Mouse (Mus musculus): ENCODE results near the gene Grik4. TPM values are rescaled to one million over a fixed set of nuclear protein-coding genes. Genes with fewer than 3 reads are reported as not detected.

Grik4 gene
- polyA plus RNA-seq, 1 experiment from 2014 or later: 1.7 TPM

- H3K36me3 ChIP-seq: no peaks in the 10 kb centered on the region
- no peak overlapping the region for H3K27ac ChIP-seq (replicated peaks)
- H3K27me3 ChIP-seq (ENCODE audit: low read depth, poor library complexity, severe bottlenecking): peaks cover 38% of the 10 kb centered on the region
- no peak for DNase-seq (ENCODE audit: low spot score)
- H3K4me3 ChIP-seq: no peak overlapping the region
- peaks cover 14% of the 10 kb centered on the region for H3K4me1 ChIP-seq
- WGBS: 56% methylated on average over 9 of the region's 9 CpGs
- H3K9me3 ChIP-seq (replicated peaks): no peaks in the 10 kb centered on the region
These were observed 74.0 kb downstream of the Grik4 start for GRCm38 (mm10) chr9:42870257-42870656.

- WGBS: 63% methylated on average over 10 of the region's 10 CpGs
- no peaks in the 10 kb centered on the region for H3K9me3 ChIP-seq (replicated peaks)
- no peak overlapping the region for H3K27ac ChIP-seq (replicated peaks)
- H3K4me3 ChIP-seq: no peak overlapping the region
- DNase-seq (ENCODE audit: low spot score): no peak
- no peaks in the 10 kb centered on the region for H3K36me3 ChIP-seq
- peaks cover 51% of the 10 kb centered on the region for H3K27me3 ChIP-seq (ENCODE audit: low read depth, poor library complexity, severe bottlenecking)
- peaks cover 23% of the 10 kb centered on the region for H3K4me1 ChIP-seq
These were observed 75.8 kb downstream of the Grik4 start for GRCm38 (mm10) chr9:42868508-42868907.

- no peak for DNase-seq (ENCODE audit: low spot score)
- H3K27me3 ChIP-seq (ENCODE audit: low read depth, poor library complexity, severe bottlenecking): peaks cover 68% of the 10 kb centered on the region
- 78% methylated on average over 4 of the region's 4 CpGs for WGBS
These were observed 77.6 kb downstream of the Grik4 start for GRCm38 (mm10) chr9:42866650-42867049.

GRCm38 (mm10) chr9:42865036-42865829 lies 79.1 kb downstream of the Grik4 start:
- Histone ChIP-seq H3K9me3 (replicated peaks) (no peaks in the 10 kb centered on the region), H3K27me3 (ENCODE audit: low read depth, poor library complexity, severe bottlenecking) (peaks cover 81% of the 10 kb centered on the region), H3K36me3 (no peaks in the 10 kb centered on the region), H3K4me3 (no peak overlapping the region), H3K27ac (replicated peaks) (no peak overlapping the region; the same call in 1 of the 2 replicates), H3K4me1 (peaks cover 29% of the 10 kb centered on the region)
- DNase-seq (ENCODE audit: low spot score): peak; percentile 27
- WGBS: 43% methylated on average over 11 of the region's 11 CpGs

More at GRCm38 (mm10) chr9:42866650-42867049, 77.6 kb downstream of the Grik4 start:
- Histone ChIP-seq H3K36me3 (no peaks in the 10 kb centered on the region), H3K27ac (replicated peaks) (no peak overlapping the region), H3K4me3 (no peak overlapping the region), H3K4me1 (peaks cover 29% of the 10 kb centered on the region), H3K9me3 (replicated peaks) (no peaks in the 10 kb centered on the region)

GRCm38 (mm10) chr9:42863360-42863759 lies 80.9 kb downstream of the Grik4 start:
- H3K9me3 ChIP-seq (replicated peaks): no peaks in the 10 kb centered on the region
- WGBS: 67% methylated on average over 5 of the region's 5 CpGs
- H3K27ac ChIP-seq (replicated peaks): no peak overlapping the region
- H3K27me3 ChIP-seq (ENCODE audit: low read depth, poor library complexity, severe bottlenecking): peaks cover 69% of the 10 kb centered on the region
- H3K4me3 ChIP-seq: no peak overlapping the region
- DNase-seq (ENCODE audit: low spot score): no peak
- peaks cover 39% of the 10 kb centered on the region for H3K4me1 ChIP-seq
- H3K36me3 ChIP-seq: no peaks in the 10 kb centered on the region

- Histone ChIP-seq H3K36me3 (no peaks in the 10 kb centered on the region), H3K27ac (replicated peaks) (no peak overlapping the region), H3K27me3 (ENCODE audit: low read depth, poor library complexity, severe bottlenecking) (peaks cover 65% of the 10 kb centered on the region), H3K4me1 (peaks cover 39% of the 10 kb centered on the region), H3K9me3 (replicated peaks) (no peaks in the 10 kb centered on the region), H3K4me3 (no peak overlapping the region)
- 76% methylated on average over 6 of the region's 6 CpGs for WGBS
- DNase-seq (ENCODE audit: low spot score): no peak
These were observed 82.6 kb downstream of the Grik4 start for GRCm38 (mm10) chr9:42861711-42862110.

GRCm38 (mm10) chr9:42861238-42861637 lies 83.1 kb downstream of the Grik4 start:
- Histone ChIP-seq H3K4me1 (peaks cover 34% of the 10 kb centered on the region), H3K27ac (replicated peaks) (no peak overlapping the region), H3K9me3 (replicated peaks) (no peaks in the 10 kb centered on the region), H3K4me3 (no peak overlapping the region), H3K36me3 (no peaks in the 10 kb centered on the region), H3K27me3 (ENCODE audit: low read depth, poor library complexity, severe bottlenecking) (peaks cover 60% of the 10 kb centered on the region)
- no peak for DNase-seq (ENCODE audit: low spot score)
- 88% methylated on average over 11 of the region's 11 CpGs for WGBS

GRCm38 (mm10) chr9:42859959-42860794 lies 84.1 kb downstream of the Grik4 start:
- peaks cover 56% of the 10 kb centered on the region for H3K27me3 ChIP-seq (ENCODE audit: low read depth, poor library complexity, severe bottlenecking)
- WGBS: 82% methylated on average over 10 of the region's 10 CpGs

GRCm38 (mm10) chr9:42858998-42859690 lies 85.1 kb downstream of the Grik4 start:
- 50% methylated on average over 4 of the region's 4 CpGs for WGBS
- DNase-seq (ENCODE audit: low spot score): no peak
- peaks cover 49% of the 10 kb centered on the region for H3K27me3 ChIP-seq (ENCODE audit: low read depth, poor library complexity, severe bottlenecking)
- H3K27ac ChIP-seq (replicated peaks): no peak overlapping the region
- peaks cover 18% of the 10 kb centered on the region for H3K4me1 ChIP-seq
- no peak overlapping the region for H3K4me3 ChIP-seq
- no peaks in the 10 kb centered on the region for H3K9me3 ChIP-seq (replicated peaks)
- H3K36me3 ChIP-seq: no peaks in the 10 kb centered on the region

More at GRCm38 (mm10) chr9:42859959-42860794, 84.1 kb downstream of the Grik4 start:
- no peaks in the 10 kb centered on the region for H3K9me3 ChIP-seq (replicated peaks)
- no peak overlapping the region for H3K27ac ChIP-seq (replicated peaks)
- no peaks in the 10 kb centered on the region for H3K36me3 ChIP-seq
- DNase-seq (ENCODE audit: low spot score): no peak
- peaks cover 24% of the 10 kb centered on the region for H3K4me1 ChIP-seq
- no peak overlapping the region for H3K4me3 ChIP-seq

GRCm38 (mm10) chr9:42858576-42858975 lies 85.7 kb downstream of the Grik4 start:
- no peak for DNase-seq (ENCODE audit: low spot score)

GRCm38 (mm10) chr9:42857756-42858155 lies 86.5 kb downstream of the Grik4 start:
- Histone ChIP-seq H3K4me1 (peaks cover 13% of the 10 kb centered on the region), H3K9me3 (replicated peaks) (no peaks in the 10 kb centered on the region), H3K4me3 (no peak overlapping the region), H3K27me3 (ENCODE audit: low read depth, poor library complexity, severe bottlenecking) (peaks cover 36% of the 10 kb centered on the region), H3K27ac (replicated peaks) (no peak overlapping the region), H3K36me3 (no peaks in the 10 kb centered on the region)
- 80% methylated on average over 3 of the region's 3 CpGs for WGBS
- no peak for DNase-seq (ENCODE audit: low spot score)

More at GRCm38 (mm10) chr9:42858576-42858975, 85.7 kb downstream of the Grik4 start:
- peaks cover 16% of the 10 kb centered on the region for H3K4me1 ChIP-seq
- 67% methylated on average over 3 of the region's 3 CpGs for WGBS
- H3K27me3 ChIP-seq (ENCODE audit: low read depth, poor library complexity, severe bottlenecking): peaks cover 43% of the 10 kb centered on the region
- no peaks in the 10 kb centered on the region for H3K36me3 ChIP-seq
- no peaks in the 10 kb centered on the region for H3K9me3 ChIP-seq (replicated peaks)
- no peak overlapping the region for H3K4me3 ChIP-seq
- no peak overlapping the region for H3K27ac ChIP-seq (replicated peaks)

- 0 out of 2 replicates have a peak, but pooled peaks cover 11% of the 10 kb centered on the region for H3K27me3 ChIP-seq (ENCODE audit: low read depth, poor library complexity, severe bottlenecking)
- no peak overlapping the region for H3K4me3 ChIP-seq
- no peaks in the 10 kb centered on the region for H3K36me3 ChIP-seq
- WGBS: 90% methylated on average over 3 of the region's 3 CpGs
- no peak for DNase-seq (ENCODE audit: low spot score)
- H3K27ac ChIP-seq (replicated peaks): no peak overlapping the region
- H3K9me3 ChIP-seq (replicated peaks): no peaks in the 10 kb centered on the region
- peaks cover 6% of the 10 kb centered on the region for H3K4me1 ChIP-seq
These were observed 91.2 kb downstream of the Grik4 start for GRCm38 (mm10) chr9:42853077-42853476.
